Mouse (Mus musculus): ENCODE measurements around the gene Tns1.

Gene Tns1

GRCm38 (mm10) chr1:74091138-74091537 lies 33.1 kb downstream of the Tns1 start:
- peak; percentile 54 for DNase-seq (ENCODE audit: low spot score)

GRCm38 (mm10) chr1:74090329-74090728 lies 33.9 kb downstream of the Tns1 start:
- DNase-seq (ENCODE audit: low spot score) = peak; percentile 53

DNA sequence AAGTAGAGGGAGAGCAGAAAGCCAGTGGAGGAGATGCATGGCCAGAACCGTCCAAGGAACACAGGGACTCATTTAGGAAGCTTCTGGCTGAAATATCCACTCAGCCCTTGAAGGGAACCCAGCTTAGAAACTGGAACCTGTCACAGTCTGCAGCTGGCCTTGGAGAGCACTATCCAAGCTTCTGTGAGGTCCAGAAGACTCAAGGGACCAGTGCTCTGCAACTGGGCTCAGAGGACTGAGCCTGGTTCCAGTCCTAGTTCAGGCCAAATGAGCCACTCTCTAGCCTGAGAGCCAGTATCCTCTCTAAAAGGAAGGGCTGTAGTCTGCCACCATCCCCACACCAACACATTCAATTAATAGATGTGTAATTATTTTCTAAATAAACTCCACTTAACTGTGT lies 35.7 kb downstream of the Tns1 start:
- no peak for DNase-seq (ENCODE audit: low spot score)

DNA sequence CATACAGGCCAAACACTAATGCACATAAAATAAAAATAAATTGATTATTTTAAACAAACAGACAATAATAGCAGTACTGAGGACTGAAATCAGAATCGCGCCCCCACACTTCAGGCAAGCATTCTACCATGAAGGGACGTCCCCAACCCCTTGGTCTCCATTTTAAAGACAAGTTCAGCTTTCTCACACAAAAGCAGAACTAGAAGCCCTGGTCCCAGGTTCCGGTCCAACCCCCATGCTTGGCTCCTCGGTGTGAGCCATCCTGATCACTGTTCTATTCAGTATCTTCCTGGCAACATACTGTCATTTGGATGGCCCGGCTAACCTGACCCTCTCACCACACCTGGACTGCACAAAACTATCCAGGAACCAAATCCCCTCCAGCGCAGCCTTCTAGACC lies 38.7 kb downstream of the Tns1 start:
- no peak for DNase-seq (ENCODE audit: low spot score)

- no peak for DNase-seq (ENCODE audit: low spot score)
These were observed 39.5 kb downstream of the Tns1 start for GRCm38 (mm10) chr1:74084752-74085151.

DNA sequence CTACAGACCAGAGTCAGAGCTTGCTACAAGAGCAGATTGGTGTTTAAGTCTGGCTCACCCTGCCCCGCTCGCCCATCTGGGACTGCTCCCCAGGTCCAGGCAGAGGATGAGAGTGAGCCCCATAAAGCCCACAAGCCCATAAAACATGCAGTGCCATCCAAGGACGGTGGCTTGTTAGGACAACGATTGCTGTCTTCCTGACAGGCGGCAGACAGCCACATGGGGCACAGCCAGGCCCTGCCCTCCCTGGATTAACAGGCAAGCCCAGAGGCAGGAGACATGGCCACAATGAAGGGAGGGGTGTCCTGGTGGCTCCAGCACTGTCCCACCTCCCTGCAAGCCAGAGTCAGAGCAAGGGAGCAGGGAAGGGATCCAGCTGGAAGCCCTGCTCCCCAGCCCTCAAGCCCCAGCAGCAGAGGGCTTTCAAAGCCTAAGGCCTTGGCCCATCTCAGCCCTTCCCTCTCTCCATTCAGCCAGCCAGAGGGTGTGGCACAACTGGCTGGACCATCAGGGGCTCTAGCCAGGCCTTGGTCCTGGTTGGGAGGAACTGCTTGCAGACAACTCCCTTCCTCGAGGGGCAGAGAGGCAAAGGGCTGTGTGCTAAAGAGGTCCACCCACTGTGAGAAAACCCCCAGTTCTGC lies 40.1 kb downstream of the Tns1 start:
- no peak for DNase-seq (ENCODE audit: low spot score)

- peak; percentile 85 for DNase-seq (ENCODE audit: low spot score)
These were observed 41.3 kb downstream of the Tns1 start for GRCm38 (mm10) chr1:74082841-74083463.

GRCm38 (mm10) chr1:74081573-74081989 lies 42.7 kb downstream of the Tns1 start:
- DNase-seq (ENCODE audit: low spot score) = no peak

- peak; percentile 90 for DNase-seq (ENCODE audit: low spot score)
These were observed 46.9 kb downstream of the Tns1 start for GRCm38 (mm10) chr1:74077353-74077752.

GRCm38 (mm10) chr1:74076230-74076629 lies 48.0 kb downstream of the Tns1 start:
- no peak for DNase-seq (ENCODE audit: low spot score)

DNA sequence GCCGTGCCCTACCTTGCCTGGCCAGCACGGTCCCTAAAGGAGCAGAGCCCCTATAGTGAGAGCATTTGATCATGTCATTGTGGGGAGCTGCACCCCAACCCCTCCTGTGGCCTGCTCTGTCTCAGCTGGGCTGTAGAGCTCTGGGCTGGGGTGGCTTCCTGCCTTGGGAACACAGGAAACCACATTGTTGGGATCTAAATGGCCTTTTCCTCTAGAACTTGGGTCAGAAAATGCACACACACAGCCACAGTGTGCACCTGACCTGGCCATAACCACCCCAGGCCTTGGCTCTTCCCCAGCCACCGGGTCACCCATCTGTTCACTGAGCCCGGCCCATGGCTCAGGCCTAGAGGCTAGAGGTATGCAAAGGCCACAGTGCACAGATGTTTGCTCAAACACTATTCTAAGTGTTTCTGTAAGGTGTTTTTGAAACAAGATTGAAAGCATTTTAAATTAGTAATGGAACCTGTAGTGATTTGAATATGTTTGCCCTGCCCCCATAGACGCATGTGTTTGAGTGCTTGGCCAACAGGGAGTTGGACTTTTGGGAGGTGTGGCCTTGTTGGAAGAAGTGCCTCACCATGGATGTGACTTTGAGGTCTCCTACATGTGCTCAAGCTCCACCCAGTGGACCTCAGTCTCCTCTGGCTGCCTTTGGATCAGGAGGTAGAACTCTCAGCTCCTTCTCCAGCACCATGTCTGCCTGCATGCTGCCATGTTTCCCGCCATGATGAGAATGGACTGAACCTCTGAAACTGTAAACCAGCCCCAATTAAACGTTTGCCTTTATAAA lies 49.4 kb downstream of the Tns1 start:
- DNase-seq (ENCODE audit: low spot score) = no peak

DNA sequence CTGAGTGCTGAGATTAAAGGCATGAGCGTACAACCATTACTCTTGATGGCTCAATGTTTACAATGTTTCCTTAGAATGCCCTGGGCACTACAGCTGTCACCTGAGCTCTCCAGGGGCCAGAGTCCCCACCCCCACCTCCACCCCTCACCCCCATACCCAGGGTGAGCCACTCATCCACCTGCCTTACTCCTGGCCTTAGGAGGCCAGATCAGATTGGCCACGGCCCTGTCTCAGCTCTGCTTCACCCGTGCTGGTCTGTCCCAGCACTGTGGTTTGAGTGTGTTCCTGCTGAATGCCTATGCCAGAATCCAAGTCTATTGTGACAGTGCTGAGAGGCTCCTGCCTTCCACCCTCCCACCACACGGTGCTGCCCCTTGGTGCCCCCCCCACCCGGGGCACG lies 50.5 kb downstream of the Tns1 start:
- DNase-seq (ENCODE audit: low spot score) = no peak

DNA sequence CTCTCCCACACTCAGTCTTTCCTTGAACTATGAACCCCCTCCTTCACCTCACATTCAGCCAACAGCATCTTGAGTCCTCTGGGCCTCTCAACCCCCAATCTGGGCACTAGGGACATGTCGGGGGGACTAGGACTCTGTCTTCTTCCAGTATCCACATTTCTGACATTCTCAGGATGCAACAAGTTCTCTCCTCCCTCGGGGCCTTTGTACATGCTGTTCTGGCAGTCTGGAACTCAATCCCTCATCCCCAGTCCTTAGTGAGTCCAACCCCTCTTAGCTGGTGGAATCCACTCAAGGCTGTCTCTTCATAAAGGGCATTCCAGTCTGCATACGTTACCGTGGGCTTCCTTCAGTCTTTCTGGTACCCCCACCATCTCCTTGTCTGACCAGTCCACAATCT lies 53.5 kb downstream of the Tns1 start:
- DNase-seq (ENCODE audit: low spot score) = no peak

DNA sequence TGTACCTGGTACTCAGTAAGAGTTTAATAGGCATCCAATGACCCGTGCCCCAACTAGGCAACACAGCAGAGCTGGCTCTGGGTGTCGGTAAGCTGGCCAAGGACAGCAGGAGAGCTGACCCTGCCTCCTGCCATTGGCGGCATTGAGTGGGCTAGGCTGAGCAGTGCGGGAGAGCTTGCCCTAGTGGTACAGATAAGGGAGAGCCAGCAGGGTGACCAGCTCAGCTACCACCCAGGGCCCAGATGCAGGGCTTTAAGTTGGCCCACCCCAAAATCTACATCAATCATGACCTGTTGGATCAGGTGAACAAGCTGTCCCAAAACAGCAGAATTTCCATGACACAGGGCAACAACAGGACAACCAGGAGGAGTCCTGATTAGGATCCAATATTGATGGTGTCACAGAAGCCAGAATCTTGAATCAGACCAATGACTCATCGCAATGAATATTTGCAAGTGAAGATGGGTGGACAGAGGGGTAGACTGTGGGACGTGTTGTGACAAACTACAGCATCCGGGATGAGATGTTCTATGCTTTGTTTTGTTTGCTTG lies 54.2 kb downstream of the Tns1 start:
- no peak for DNase-seq (ENCODE audit: low spot score)

DNA sequence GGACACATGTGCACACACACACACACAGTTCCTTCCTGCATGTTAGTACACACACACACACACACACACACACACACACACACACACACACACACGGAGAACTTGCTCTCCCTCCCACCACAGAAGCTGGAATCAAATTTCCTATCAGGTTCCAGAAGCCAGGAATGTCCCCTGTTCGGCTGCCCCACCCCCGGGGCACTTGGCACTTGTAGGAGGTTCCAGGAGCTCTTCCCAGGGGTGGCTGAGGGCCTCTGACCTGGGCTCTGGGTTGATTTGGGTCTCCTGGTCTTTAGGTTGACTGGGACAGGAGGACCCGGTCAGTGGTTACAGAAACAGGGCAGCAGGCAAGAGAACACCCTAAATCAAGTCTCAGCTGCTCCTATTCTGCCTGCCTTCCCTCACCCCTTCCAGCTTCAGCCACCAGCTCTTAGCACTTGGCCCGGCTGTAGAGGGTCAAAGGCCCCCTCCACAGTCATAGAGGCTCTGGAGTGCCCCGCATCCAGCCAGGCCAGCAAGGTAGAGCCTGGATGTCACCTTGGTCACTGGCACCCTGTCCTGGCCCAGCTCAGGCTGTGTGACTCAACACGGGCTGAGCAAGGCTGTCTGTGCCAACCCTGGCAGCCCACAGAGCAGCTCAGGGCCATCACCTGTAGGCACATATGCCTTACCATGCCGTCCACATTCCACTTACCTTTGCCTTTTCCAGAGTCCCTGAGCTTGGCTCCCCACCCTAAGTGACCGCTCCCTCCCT lies 55.0 kb downstream of the Tns1 start:
- DNase-seq (ENCODE audit: low spot score) = peak; percentile 60

DNA sequence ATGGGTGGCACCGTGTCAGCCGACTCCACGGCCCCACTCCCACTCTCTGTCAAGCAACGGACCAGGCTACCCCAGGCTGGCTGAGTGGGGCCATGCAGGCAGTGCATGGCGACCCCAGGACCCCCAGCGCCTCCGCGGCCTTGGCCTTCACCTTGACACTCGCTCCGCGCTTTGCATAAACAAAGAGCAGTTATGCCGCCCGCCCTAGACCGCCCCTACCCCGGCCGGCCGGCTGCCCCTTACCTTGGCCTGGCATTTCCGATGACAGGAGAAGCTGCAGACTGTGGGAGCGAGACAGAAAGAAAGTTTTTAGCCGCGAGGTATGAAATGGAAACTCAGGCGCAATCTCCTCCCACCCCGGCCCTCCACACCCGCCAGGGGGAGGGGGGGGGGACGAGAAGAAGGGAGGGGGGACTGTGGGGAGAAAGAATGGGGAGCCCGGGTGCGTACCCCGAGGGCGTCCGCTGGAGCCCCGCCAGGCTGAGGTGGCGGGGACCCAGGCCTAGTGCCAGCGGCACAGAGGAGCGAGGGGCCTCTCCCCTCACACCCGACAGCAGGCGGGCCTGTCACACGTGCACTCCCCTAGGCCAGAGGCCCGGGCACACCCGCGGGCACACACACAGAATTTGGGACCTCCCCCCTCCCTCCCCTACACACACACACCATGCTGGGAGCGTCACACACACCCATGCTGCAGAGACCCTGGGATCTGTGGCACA lies 55.7 kb downstream of the Tns1 start:
- DNase-seq (ENCODE audit: low spot score) = peak; percentile 53

GRCm38 (mm10) chr1:74067866-74068265 lies 56.4 kb downstream of the Tns1 start:
- DNase-seq (ENCODE audit: low spot score) = no peak

DNA sequence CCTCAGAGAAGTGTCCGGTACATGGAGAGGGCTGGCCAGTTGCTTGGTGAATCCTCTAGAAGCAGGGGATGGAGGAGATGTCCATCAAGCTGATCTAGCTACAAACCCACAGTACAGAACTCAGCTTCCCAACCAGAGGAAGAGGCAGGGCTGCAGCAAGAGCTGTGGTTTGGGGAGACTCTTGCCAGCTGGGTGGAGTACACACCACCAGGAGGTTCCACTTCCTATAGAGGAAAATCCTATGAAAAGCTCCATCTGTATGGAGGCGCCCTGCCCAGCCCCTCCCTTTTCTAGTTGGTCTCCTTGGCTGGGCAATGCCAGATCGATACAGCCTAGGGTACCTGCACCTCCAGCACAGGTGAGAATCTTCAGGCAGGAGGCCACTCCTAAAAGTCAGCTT lies 57.7 kb downstream of the Tns1 start:
- DNase-seq (ENCODE audit: low spot score) = no peak

DNA sequence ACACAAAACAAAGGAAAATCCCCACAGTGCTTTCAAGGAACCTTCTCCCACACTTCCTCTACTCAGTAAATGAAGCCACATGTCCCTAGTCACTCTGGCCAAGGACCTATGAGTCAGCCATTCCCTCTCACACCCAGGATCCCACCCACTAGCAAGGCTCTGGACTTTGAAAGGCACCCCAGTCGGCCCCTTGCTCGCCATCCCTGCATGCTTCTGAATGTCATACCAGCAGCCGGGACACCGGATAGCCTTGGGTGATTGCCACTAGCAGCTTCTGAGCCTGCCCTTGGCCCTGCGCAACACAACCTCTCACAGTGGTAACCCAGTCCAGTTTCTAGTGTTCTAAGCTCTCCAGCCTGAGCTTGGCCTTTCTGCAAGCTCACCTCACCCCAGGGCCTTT lies 58.2 kb downstream of the Tns1 start:
- no peak for DNase-seq (ENCODE audit: low spot score)

DNA sequence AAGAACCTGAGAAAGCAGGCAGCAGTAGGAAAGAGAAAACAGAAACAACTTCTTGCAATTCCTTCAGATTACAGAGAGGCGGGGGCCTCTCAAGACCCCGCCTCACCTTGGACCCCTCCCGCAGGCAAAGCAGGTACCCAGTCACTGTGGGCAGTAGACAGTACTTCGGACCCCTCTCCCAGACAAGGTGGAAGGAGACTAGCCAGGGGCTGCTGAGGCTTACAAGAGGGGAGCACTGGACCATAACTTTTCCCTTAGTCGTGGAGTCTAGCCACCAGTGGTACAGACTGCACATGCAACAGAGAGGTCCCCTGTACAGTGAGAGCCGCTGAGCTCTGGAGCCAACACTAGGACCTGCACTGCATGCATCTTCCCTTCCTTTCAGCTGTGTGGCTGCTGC lies 64.2 kb downstream of the Tns1 start:
- DNase-seq (ENCODE audit: low spot score) = no peak

DNA sequence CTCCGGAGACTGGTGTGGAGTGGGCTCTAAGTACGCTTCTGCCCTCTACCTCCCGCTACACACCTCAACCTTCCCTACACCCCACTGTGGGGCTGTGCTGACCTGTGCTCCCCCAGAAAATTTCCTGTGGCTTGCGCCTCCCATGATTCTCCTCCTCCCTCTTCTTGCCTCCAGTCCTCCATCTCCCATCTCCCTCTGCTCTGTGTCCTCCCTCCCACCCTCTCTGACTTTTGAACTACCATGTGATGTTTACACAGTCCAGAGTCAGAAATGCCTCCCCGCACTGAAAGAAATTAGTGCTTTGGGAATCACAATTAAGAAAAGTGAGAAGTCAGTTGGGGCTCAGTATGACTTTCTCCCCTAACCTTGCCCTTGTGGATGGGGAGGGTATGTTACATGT lies 64.7 kb downstream of the Tns1 start:
- no peak for DNase-seq (ENCODE audit: low spot score)

GRCm38 (mm10) chr1:74058771-74059170 lies 65.5 kb downstream of the Tns1 start:
- no peak for DNase-seq (ENCODE audit: low spot score)

Data from embryo, embryonic 10.5 days (tissue).